ENCODE assay signal across 8 mouse cellular contexts in the genomic region with DNA sequence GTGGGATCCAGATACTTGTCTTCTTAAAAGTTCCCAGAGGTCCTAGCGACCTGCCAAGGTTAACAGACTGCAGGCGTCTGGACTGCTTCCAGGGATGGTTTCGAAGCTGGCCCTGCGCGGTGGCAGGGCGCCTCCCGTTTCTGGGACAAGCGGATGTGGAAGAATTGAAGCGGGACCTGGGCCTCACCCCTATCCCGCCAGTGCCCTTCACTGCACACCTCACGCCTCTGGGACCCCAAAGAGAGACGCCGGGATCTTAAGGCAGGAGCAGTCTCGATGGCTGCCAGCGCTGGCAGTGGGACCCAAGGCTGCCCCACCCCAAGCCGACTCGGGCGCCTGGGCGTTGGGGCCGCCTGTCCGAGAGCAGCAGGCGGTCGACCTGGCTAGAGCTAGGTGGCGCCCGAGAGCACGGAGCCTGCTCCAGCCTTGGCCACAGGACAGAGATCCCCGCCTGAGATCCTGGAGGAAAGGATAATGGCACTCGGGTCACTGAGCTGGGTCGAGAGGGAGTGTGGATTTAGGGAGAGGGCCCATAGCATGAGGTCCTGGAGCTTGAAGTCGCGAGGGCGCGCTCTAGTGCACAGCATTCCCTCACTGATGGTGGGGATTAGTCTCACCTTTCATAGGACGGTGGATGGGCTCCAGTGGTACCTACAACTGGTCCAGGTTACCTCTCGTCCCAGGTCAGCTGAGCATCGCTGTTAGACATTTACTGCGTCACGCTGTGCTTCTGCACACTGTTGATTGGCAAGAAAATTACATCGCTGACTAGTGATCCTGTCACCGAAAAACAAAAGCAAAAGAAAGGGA. TPM values are rescaled to one million over a fixed set of nuclear protein-coding genes. Genes with fewer than 3 reads are reported as not detected.
A peak's percentile ranks its signal among the peaks of the same experiment; 100 is the strongest.
DNase-seq lines count a peak whose midpoint lies in the region; ATAC-seq and TF ChIP-seq lines count a peak whose summit lies in the region.

No protein-coding gene starts in this region.

- H3K4me3 ChIP-seq in gastrocnemius, adult 2 months = peak overlapping the region; percentile 77
- peak overlapping the region; percentile 37 for H3K4me3 ChIP-seq in hindbrain, embryonic 15.5 days
- H3K4me3 ChIP-seq in megakaryocyte, embryonic 14.5 days (replicated peaks) = peak overlapping the region; percentile 88

- peak; percentile 72 for ATAC-seq in hindbrain, embryonic 15.5 days (ENCODE audit: low FRiP score, low read depth)

- intact Hi-C loops in gastrocnemius, adult 2 months (cut with DNase I) = loop anchor here (5.0 kb wide), 1 partner anchor 51 kb away; no protein-coding TSS in a partner anchor

- DNase-seq in T-cell, adult 2 months (ENCODE audit: low spot score) = peak; percentile 12
- DNase-seq in cerebellum, postnatal 25 days = peak; percentile 89 to 93
- peak; percentile 93 for DNase-seq in gastrocnemius, adult 2 months
- peak; percentile 73 to 74 for DNase-seq in left cerebral cortex, adult 18-20 months (ENCODE audit: low spot score in 2 of 2)
- peak; percentile 57 to 66 for DNase-seq in right cerebral cortex, adult 2 months (ENCODE audit: low spot score in 2 of 2)
- peak; percentile 90 for DNase-seq in urinary bladder, postnatal 14 days (ENCODE audit: low spot score)

- peak overlapping the region; percentile 81 for H3K4me2 ChIP-seq in hindbrain, embryonic 15.5 days

- peak; percentile 95 for TF ChIP-seq CTCF in gastrocnemius, adult 2 months (IDR thresholded peaks at IDR 0.05)

- peaks cover 12% of the 10 kb centered on the region for H3K4me1 ChIP-seq in hindbrain, embryonic 15.5 days (replicated peaks)
- H3K4me1 ChIP-seq in megakaryocyte, embryonic 14.5 days = peaks cover 55% of the 10 kb centered on the region

- no peaks in the 10 kb centered on the region for H3K27me3 ChIP-seq in hindbrain, embryonic 15.5 days
- peaks cover 39% of the 10 kb centered on the region for H3K27me3 ChIP-seq in megakaryocyte, embryonic 14.5 days (replicated peaks)

- peak overlapping the region; percentile 35 for H3K9ac ChIP-seq in hindbrain, embryonic 15.5 days

- H3K27ac ChIP-seq in gastrocnemius, adult 2 months = peak overlapping the region; percentile 65
- no peak overlapping the region for H3K27ac ChIP-seq in hindbrain, embryonic 15.5 days (replicated peaks)

- H3K9me3 ChIP-seq in hindbrain, embryonic 15.5 days = no peaks in the 10 kb centered on the region
- 0 out of 2 replicates have a peak, but pooled peaks cover 3% of the 10 kb centered on the region for H3K9me3 ChIP-seq in megakaryocyte, embryonic 14.5 days

- WGBS in hindbrain, embryonic 15.5 days = 8% methylated on average over 40 of the region's 40 CpGs

- no peaks in the 10 kb centered on the region for H3K36me3 ChIP-seq in hindbrain, embryonic 15.5 days
- H3K36me3 ChIP-seq in megakaryocyte, embryonic 14.5 days (replicated peaks; ENCODE audit: low read length) = no peaks in the 10 kb centered on the region

RNA-seq across cellular contexts. Expression of a gene that starts 54.3 kb away (rescaled TPM):
- total RNA-seq in gastrocnemius, adult 2 months (2021) = 10 to 100 TPM; 40.5 to 41.6 TPM
- polyA plus RNA-seq in hindbrain, embryonic 15.5 days (2015; fragmentation: Nextera tagmentation; extraction: Ambion mirVana) = 35.7 and 36.4 TPM in 2 replicates
- total RNA-seq in left cerebral cortex, adult 18-20 months (2021) = 10 to 100 TPM; 79.7 to 80.6 TPM
- polyA plus RNA-seq in megakaryocyte, embryonic 14.5 days (2012; ENCODE audit: insufficient read depth, low replicate concordance) = 7.5 and 8.2 TPM in 2 replicates

Comparison
In these comparisons a context has a peak if more than half of its experiments do, and no peak if none do; other contexts are left out.
1. DNase-seq: peak in every context shown above with its lines; median percentile 93 in gastrocnemius, adult 2 months; 91 in cerebellum, postnatal 25 days; 90 in urinary bladder, postnatal 14 days; 74 in left cerebral cortex, adult 18-20 months; 62 in right cerebral cortex, adult 2 months; 12 in T-cell, adult 2 months.
2. H3K4me3 ChIP-seq: peak in every context shown above with its lines; median percentile 88 in megakaryocyte, embryonic 14.5 days; 77 in gastrocnemius, adult 2 months; 37 in hindbrain, embryonic 15.5 days.